In the genomic region with DNA sequence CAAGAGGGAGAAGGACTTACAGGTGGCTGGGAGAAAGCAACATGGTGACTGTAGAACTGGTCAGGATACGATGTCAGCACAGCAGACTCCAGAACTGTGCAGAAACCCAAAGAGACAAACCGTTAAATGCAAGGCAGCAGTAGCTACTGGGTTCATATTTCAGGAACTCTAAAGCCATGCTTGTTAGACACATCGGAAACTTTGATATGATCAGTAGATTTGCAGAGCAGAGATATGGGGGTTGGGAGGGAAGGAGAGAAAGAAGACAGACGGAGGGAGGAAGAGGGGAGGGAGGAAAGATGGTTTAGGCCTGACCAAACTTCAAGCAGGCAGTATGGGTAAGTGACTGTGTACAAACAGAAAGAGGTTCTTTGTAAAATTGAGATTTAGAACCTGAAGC, we compare ENCODE assay signal across 31 mouse cellular contexts. TPM values are rescaled to one million over a fixed set of nuclear protein-coding genes. Genes with fewer than 3 reads are reported as not detected.
"Had no signal": no experiment of that assay in that cellular context is flagged by ENCODE, and none has a peak within 500 bp of the region (broad histone marks: within the 10 kb centered on the region; RNA-seq: fewer than 3 reads in every experiment).

No protein-coding gene starts in this region.

- H3K9me3 ChIP-seq: heart, embryonic 10.5 days; hindbrain, embryonic 13.5 days; hindbrain, embryonic 15.5 days; intestine, embryonic 15.5 days; limb, embryonic 13.5 days; limb, embryonic 15.5 days; liver, embryonic 15.5 days had no signal

- H3K9ac ChIP-seq: heart, embryonic 12.5 days; hindbrain, embryonic 13.5 days; hindbrain, embryonic 15.5 days; intestine, embryonic 15.5 days; limb, embryonic 13.5 days; limb, embryonic 15.5 days; liver, embryonic 12.5 days; liver, embryonic 15.5 days had no signal

- H3K36me3 ChIP-seq: heart, embryonic 10.5 days; heart, embryonic 12.5 days; hindbrain, embryonic 13.5 days; hindbrain, embryonic 15.5 days; intestine, embryonic 15.5 days; limb, embryonic 13.5 days; limb, embryonic 15.5 days; liver, embryonic 12.5 days; liver, embryonic 15.5 days had no signal

- DNase-seq: gastrocnemius, adult 2 months; gastrocnemius, postnatal 10 days; gastrocnemius, postnatal 36 days; heart, adult 18-20 months; heart, postnatal 10 days; kidney, adult 18-20 months; kidney, adult 8-10 months; kidney, postnatal 10 days; kidney, postnatal 25 days; kidney, postnatal 4 days; left cerebral cortex, postnatal 4 days had no signal

- H3K27ac ChIP-seq: gastrocnemius, adult 2 months; heart, embryonic 10.5 days; hindbrain, embryonic 13.5 days; hindbrain, embryonic 15.5 days; hindbrain, postnatal 0 days; intestine, embryonic 15.5 days; layer of hippocampus, adult 2 months; left cerebral cortex, adult 2 months; limb, embryonic 13.5 days; limb, embryonic 15.5 days; liver, embryonic 12.5 days; liver, embryonic 15.5 days had no signal

- H3K27me3 ChIP-seq: heart, embryonic 12.5 days; hindbrain, embryonic 15.5 days; intestine, embryonic 15.5 days; limb, embryonic 13.5 days; limb, embryonic 15.5 days; liver, embryonic 12.5 days; liver, embryonic 15.5 days had no signal

- H3K4me1 ChIP-seq: hindbrain, embryonic 13.5 days; hindbrain, embryonic 15.5 days; intestine, embryonic 15.5 days; limb, embryonic 13.5 days; limb, embryonic 15.5 days had no signal

- ATAC-seq: hindbrain, postnatal 0 days; intestine, embryonic 15.5 days; intestine, postnatal 0 days; liver, embryonic 12.5 days had no signal

- H3K4me3 ChIP-seq: gastrocnemius, adult 2 months; heart, embryonic 10.5 days; heart, embryonic 12.5 days; hindbrain, embryonic 13.5 days; hindbrain, embryonic 15.5 days; intestine, embryonic 15.5 days; layer of hippocampus, adult 2 months; left cerebral cortex, adult 2 months; limb, embryonic 13.5 days; limb, embryonic 15.5 days; liver, embryonic 12.5 days; liver, embryonic 15.5 days had no signal

- H3K4me2 ChIP-seq: heart, embryonic 12.5 days; hindbrain, embryonic 13.5 days; hindbrain, embryonic 15.5 days; intestine, embryonic 15.5 days; limb, embryonic 13.5 days; limb, embryonic 15.5 days; liver, embryonic 12.5 days; liver, embryonic 15.5 days had no signal

RNA-seq across cellular contexts. Expression of a gene that starts 6.4 kb away (rescaled TPM):
- total RNA-seq: gastrocnemius, postnatal 10 days; gastrocnemius, postnatal 36 days; heart, adult 18-20 months; heart, adult 8-10 months; heart, postnatal 10 days; heart, postnatal 25 days; hematopoietic stem cell, adult 5-6 weeks; hindbrain, postnatal 0 days; layer of hippocampus, adult 2 months; layer of hippocampus, postnatal 10 days; left cerebral cortex, adult 2 months; left cerebral cortex, postnatal 14 days; left cerebral cortex, postnatal 4 days; liver, adult 2 months had no signal
- polyA plus RNA-seq: hindbrain, postnatal 0 days; intestine, embryonic 15.5 days; intestine, postnatal 0 days; kidney, embryonic 14.5 days; liver, adult 2 months had no signal
